Mouse (Mus musculus): ENCODE results near the gene Tnp1.

Gene Tnp1

DNA sequence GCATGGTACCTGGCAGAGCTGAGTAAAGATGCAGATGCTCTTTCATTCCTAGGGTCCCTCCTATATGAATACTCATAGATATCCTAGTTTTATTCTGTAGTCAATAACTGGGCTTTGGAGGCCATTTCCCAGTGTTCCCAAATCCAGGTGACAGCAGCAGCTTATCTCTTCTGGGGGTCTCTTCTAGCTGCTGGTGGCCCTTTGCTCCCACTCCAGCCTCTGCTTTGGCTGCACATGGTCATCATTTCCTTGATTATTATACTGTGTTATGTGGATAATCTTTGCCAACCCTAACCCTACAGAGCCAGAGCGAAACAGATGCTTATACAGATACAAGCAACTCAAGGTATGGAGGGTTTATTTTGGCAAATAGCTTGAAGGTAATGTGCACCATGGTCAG is 8.9 kb downstream of the Tnp1 start:
- in situ Hi-C loops (cut with MboI, MseI) = no loop called here

DNA sequence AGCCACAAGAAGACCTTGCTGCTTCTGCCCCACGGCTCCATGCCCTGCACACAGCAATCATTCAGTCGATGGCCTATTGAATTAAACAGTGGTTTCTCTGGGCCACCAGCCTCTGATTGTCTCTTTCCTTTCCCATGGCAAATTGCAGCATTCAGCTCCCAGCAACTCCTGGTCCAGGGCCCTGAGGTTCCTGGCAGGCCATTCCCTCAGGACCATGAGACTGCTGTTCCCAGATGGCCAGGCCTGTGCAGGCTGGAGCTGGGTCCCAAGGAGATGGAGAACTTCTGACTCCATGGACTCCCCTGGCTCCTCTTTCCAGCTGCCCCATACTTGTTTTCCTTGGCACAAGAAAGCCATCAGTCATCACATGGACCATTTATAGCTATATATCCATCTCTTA is 10.8 kb downstream of the Tnp1 start:
- in situ Hi-C loops (cut with MboI, MseI) = no loop called here

GRCm38 (mm10) chr1:73002637-73003036 is 13.1 kb downstream of the Tnp1 start:
- in situ Hi-C loops (cut with MboI, MseI) = no loop called here

DNA sequence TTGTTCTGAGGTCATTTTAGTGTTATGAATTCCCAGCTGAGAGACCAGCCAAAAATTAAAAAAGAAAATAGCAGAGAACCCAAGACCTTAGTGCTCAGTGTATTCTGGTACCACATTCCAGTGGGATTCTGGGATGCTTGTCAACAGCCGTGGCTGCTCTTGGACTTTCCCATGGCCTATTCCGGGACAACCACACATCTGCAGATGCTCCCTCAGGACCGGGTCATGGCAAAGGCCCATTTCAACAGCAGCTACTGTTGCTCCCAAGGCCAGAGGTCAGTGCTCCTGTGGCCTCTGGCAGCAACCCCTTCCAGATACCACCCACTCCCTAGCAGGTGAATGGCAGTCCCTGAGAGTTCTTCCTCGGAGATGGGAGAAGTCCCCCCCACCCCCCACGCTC is 13.7 kb downstream of the Tnp1 start:
- in situ Hi-C loops (cut with MboI, MseI) = no loop called here

DNA sequence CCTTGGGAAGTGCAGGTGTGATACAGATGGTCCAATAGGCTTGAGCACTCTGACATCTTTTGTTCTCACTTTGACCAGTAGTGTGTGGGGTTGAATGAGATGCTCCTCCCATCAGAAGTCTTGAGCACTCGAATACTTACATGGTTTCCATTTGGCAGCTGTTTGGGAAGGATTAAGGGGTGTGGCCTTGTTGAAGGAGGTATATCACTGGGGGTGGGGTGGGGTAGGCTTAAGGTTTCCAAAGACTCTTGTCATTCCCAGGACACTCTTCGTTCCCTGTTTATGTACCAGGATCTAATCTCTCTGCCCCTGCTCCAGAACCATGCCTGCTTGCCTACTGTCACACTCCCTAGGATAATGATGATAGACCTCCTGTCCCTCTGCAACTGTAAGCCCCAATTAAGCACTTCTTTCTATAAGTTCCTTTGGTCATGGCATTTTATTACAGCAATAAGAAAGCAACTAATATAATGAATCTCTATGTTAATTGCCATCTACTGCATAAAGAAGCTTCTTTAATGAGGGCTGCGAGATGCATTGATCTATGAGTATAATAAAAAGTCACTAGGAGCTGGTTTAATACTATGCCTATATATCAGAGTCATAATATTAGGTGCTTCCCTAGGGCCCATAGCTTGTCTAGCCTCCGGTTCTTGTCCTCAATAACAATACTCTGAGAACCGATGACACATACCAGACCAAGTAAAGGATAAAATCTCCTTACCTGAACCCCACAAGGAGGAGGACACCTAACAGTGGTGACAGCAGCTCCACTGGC is 20.8 kb downstream of the Tnp1 start:
- in situ Hi-C loops (cut with MboI, MseI) = no loop called here

DNA sequence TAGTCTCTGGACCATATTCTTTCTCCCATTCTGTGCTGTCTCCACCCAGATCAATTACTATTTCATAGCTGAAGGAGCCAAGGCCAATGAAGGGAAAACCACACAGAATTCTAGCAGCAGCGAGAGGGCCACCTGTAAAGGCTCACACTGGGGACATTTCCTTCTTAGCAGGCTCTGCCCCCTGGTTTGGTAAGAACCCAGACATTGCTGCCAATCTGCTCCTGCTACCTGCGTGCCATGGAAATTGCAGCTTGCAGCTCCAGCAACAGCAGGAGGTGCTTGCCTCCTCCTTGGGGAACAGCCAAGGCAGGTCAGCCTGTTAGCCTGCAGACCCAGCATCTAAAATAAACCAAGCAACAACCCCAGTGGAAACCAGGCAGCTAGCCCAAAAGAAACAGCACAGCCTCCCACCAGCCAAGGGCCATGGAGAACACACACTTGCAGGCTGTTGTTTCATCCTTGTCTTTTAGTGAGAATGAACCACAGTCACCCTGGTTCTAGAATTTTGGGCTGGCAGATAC is 22.7 kb downstream of the Tnp1 start:
- in situ Hi-C loops (cut with MboI, MseI) = no loop called here

DNA sequence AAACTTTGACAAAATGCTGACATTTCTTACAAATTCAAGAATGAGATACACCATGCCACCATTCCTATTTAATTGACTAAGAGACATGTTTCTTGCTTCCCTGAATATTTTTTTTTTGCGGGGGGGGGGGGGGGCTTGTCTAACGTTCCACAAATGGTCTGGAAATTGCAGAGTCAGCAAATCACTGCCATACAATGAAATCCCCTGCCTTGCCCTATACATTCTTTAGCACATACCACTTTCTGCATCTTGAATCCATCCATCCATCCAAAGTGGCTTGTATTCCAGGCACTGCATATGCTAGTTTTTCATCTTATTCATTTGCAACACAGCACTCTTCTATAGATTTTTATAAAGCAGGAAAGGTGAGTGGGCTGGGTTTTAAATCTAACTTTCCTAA is 23.5 kb downstream of the Tnp1 start:
- in situ Hi-C loops (cut with MboI, MseI) = no loop called here

- in situ Hi-C loops (cut with MboI, MseI) = no loop called here
Observed at GRCm38 (mm10) chr1:72988904-72989303, 26.8 kb downstream of the Tnp1 start.

DNA sequence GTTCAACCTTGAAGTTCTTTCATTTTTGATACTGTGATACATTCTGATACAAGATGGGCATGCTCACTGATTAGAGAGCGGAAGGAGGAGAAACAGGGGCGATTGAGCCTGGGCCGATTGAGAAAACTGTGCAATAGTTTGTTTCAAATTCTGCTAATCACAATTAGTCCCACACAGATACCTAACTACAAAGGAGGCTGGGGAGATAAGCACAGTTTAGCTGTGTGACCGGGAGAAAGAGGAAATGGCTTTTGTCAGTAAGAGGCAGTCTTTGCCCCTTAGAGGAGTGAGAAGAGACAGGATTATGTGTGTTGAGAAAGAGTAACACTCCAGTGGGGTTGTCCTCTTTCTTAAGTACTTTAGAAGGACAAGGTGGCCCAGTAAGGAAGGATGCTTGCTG is 29.0 kb downstream of the Tnp1 start:
- in situ Hi-C loops (cut with MboI, MseI) = no loop called here

GRCm38 (mm10) chr1:72978956-72979355 is 36.8 kb downstream of the Tnp1 start:
- in situ Hi-C loops (cut with MboI, MseI) = no loop called here

- in situ Hi-C loops (cut with MboI, MseI) = no loop called here
Observed at GRCm38 (mm10) chr1:72974226-72974625, 41.5 kb downstream of the Tnp1 start.

- in situ Hi-C loops (cut with MboI, MseI) = no loop called here
Observed at GRCm38 (mm10) chr1:72970461-72970860, 45.2 kb downstream of the Tnp1 start.

GRCm38 (mm10) chr1:72969113-72969812 is 46.4 kb downstream of the Tnp1 start:
- in situ Hi-C loops (cut with MboI, MseI) = no loop called here

- in situ Hi-C loops (cut with MboI, MseI) = no loop called here
Observed at GRCm38 (mm10) chr1:72966423-72966822, 49.3 kb downstream of the Tnp1 start.
